Comparison of ENCODE assay signal across 9 mouse cellular contexts in genomic region chr6:128134196-128134924, GRCm38 (mm10). TPM values are rescaled to one million over a fixed set of nuclear protein-coding genes. Genes with fewer than 3 reads are reported as not detected.
DNase-seq lines count a peak whose midpoint lies in the region; ATAC-seq and TF ChIP-seq lines count a peak whose summit lies in the region.
"Had no signal": no experiment of that assay in that cellular context is flagged by ENCODE, and none has a peak within 500 bp of the region (broad histone marks: within the 10 kb centered on the region; RNA-seq: fewer than 3 reads in every experiment).

No protein-coding gene starts in this region.

- no peak overlapping the region for H3K4me3 ChIP-seq in cerebellum, adult 2 months (replicated peaks; ENCODE audit: insufficient read depth, low read depth, low read length)
- H3K4me3 ChIP-seq in testis, adult 2 months (ENCODE audit: control insufficient read depth, low read depth, low read length), result no peak overlapping the region
- no peak overlapping the region for H3K4me3 ChIP-seq in limb, embryonic 11.5 days (ENCODE audit: low read depth, low read length)
- H3K4me3 ChIP-seq: midbrain, embryonic 12.5 days had no signal

- peak overlapping the region; percentile 52 for H3K27ac ChIP-seq in cerebellum, adult 2 months (ENCODE audit: insufficient read depth, low read length)
- H3K27ac ChIP-seq in testis, adult 2 months (ENCODE audit: control insufficient read depth, insufficient read depth, low read depth, low read length), result peak overlapping the region; percentile 19; the same call in 1 of the 2 replicates
- H3K27ac ChIP-seq in limb, embryonic 11.5 days (replicated peaks; ENCODE audit: low read depth, low read length), result peak overlapping the region; percentile 25; the same call in 1 of the 2 replicates
- H3K27ac ChIP-seq: midbrain, embryonic 12.5 days had no signal

- no peak for ATAC-seq in limb, embryonic 11.5 days (ENCODE audit: insufficient number of reproducible peaks, low FRiP score, low TSS enrichment, low read depth)

- H3K36me3 ChIP-seq in testis, adult 2 months (ENCODE audit: control insufficient read depth, insufficient read depth, low read length), result no peaks in the 10 kb centered on the region
- H3K36me3 ChIP-seq in limb, embryonic 11.5 days (ENCODE audit: control insufficient read depth, insufficient read depth, low read length), result no peaks in the 10 kb centered on the region
- H3K36me3 ChIP-seq: midbrain, embryonic 12.5 days had no signal

- DNase-seq in cerebellum, adult 2 months, result no peak
- no peak for DNase-seq in cerebellum, postnatal 14 days
- DNase-seq in testis, postnatal 14 days (ENCODE audit: low spot score), result no peak
- DNase-seq in limb, embryonic 11.5 days (ENCODE audit: low spot score), result no peak
- DNase-seq in yolk sac, embryonic 10.5 days (ENCODE audit: low spot score), result peak; percentile 88
- no peak for DNase-seq in left cerebral cortex, postnatal 4 days
- no peak for DNase-seq in gastrocnemius, postnatal 10 days

- TF ChIP-seq CTCF in cerebellum, adult 2 months (IDR thresholded peaks at IDR 0.05; ENCODE audit: borderline replicate concordance, insufficient read depth, low read depth, low read length), result no peak
- no peak for TF ChIP-seq CTCF in testis, adult 2 months (IDR thresholded peaks at IDR 0.05; ENCODE audit: control insufficient read depth, insufficient read depth, insufficient replicate concordance, low read depth, low read length)

- TF ChIP-seq POLR2A in cerebellum, adult 2 months (IDR thresholded peaks at IDR 0.05; ENCODE audit: borderline replicate concordance, insufficient read depth, low read length), result no peak
- no peak for TF ChIP-seq POLR2A in testis, adult 2 months (IDR thresholded peaks at IDR 0.05; ENCODE audit: control insufficient read depth, low read depth, low read length)

- H3K9me3 ChIP-seq in limb, embryonic 11.5 days (ENCODE audit: control insufficient read depth, low read length), result no peaks in the 10 kb centered on the region
- H3K9me3 ChIP-seq: midbrain, embryonic 12.5 days had no signal

- H3K27me3 ChIP-seq in cerebellum, adult 2 months (ENCODE audit: control insufficient read depth, insufficient read depth, low read length), result no peaks in the 10 kb centered on the region
- H3K27me3 ChIP-seq in testis, adult 2 months (ENCODE audit: control insufficient read depth, insufficient read depth, low read length), result no peaks in the 10 kb centered on the region
- H3K27me3 ChIP-seq in limb, embryonic 11.5 days (ENCODE audit: control insufficient read depth, insufficient read depth, low read length), result no peaks in the 10 kb centered on the region
- H3K27me3 ChIP-seq: midbrain, embryonic 12.5 days had no signal

- H3K9ac ChIP-seq in limb, embryonic 11.5 days (ENCODE audit: low read length), result no peak overlapping the region; the same call in 1 of the 2 replicates
- H3K9ac ChIP-seq: midbrain, embryonic 12.5 days had no signal

- intact Hi-C loops in left cerebral cortex, postnatal 4 days (cut with DNase I), result no loop called here

- WGBS in cerebellum, adult 2 months, result 77% methylated on average over 8 of the region's 8 CpGs
- WGBS in limb, embryonic 11.5 days, result 36% methylated on average over 8 of the region's 8 CpGs

- peaks cover 14% of the 10 kb centered on the region for H3K4me1 ChIP-seq in cerebellum, adult 2 months (ENCODE audit: control insufficient read depth, insufficient read depth, low read length)
- H3K4me1 ChIP-seq in testis, adult 2 months (ENCODE audit: control insufficient read depth, insufficient read depth, low read length), result peaks cover 2% of the 10 kb centered on the region; the same call in 1 of the 2 replicates
- peaks cover 25% of the 10 kb centered on the region for H3K4me1 ChIP-seq in limb, embryonic 11.5 days (ENCODE audit: control insufficient read depth, insufficient read depth, low read length)

- H3K4me2 ChIP-seq in limb, embryonic 11.5 days (ENCODE audit: low read depth, severe bottlenecking), result no peak overlapping the region
- H3K4me2 ChIP-seq: midbrain, embryonic 12.5 days had no signal

RNA-seq across cellular contexts. Expression of gene Tspan9, which starts 9.0 kb away (rescaled TPM):
- polyA plus RNA-seq in cerebellum, adult 2 months (2012; rRNA removed), result 303 and 370 TPM in 2 replicates
- polyA plus RNA-seq in testis, adult 2 months (2012; rRNA removed), result 3.5 and 4.3 TPM in 2 replicates
- polyA plus RNA-seq in limb, embryonic 11.5 days (2014; fragmentation: Nextera tagmentation; extraction: Ambion mirVana), result 68.2 and 77.2 TPM in 2 replicates
- 10 to 100 TPM; 69.5 to 78.5 TPM for total RNA-seq in left cerebral cortex, postnatal 4 days (2021)
- total RNA-seq in gastrocnemius, postnatal 10 days (2021), result 100 to 1,000 TPM; 109 to 119 TPM

Comparison
In these comparisons a context has a peak if more than half of its experiments do, and no peak if none do; other contexts are left out.
1. RNA of gene Tspan9, which starts 9.0 kb away (polyA plus RNA-seq): 303 to 370 TPM in cerebellum, adult 2 months and 68.2 to 77.2 TPM in limb, embryonic 11.5 days; 3.5 to 4.3 TPM in testis, adult 2 months; every median in the first group is over 10 times any median in the second.
2. Peak in every context shown above with its lines, with median percentiles within 50 percentile points of each other: H3K27ac ChIP-seq.